Mouse (Mus musculus) left cerebral cortex, adult 2 months (tissue): ENCODE results near the gene Rnf168. TPM values are rescaled to one million over a fixed set of nuclear protein-coding genes. Genes with fewer than 3 reads are reported as not detected.
"Not testable (repeated sequence)": the region's sequence is repeated elsewhere in the genome, so short reads cannot be mapped to it uniquely, and the experiment has no call there.

Experiments used
- DNase-seq, 2 experiments: peaks; one replicate each; pipeline ENCODE4 v3.0.0; 2021 to 2022; ENCODE audit warnings: low spot score in 2 of 2, mixed read lengths in 1 of 2; ENCODE audit errors: extremely low spot score in 1 of 2
- H3K27ac ChIP-seq: fragments of 200-600 bp; 2 replicates; pipeline ENCODE4 v1.8.1; 2022
- H3K4me3 ChIP-seq: fragments of 200-600 bp; 2 replicates; pipeline ENCODE4 v1.8.1; 2022
- CTCF ChIP-seq: fragments of 200-600 bp; IDR thresholded peaks from 2 replicates; pipeline ENCODE4 v1.8.1; 2022; ENCODE audit warnings: antibody characterized with exemption, mild to moderate bottlenecking, moderate library complexity
- intact Hi-C: fragments of 180-260 bp; cut with DNase I; formaldehyde crosslinking; loops from one replicate; pipeline ENCODE4 v1.15.1; 2025
- total RNA-seq, 2 experiments: library from RNA; stranded (reverse); gene quantifications; 2 replicates each; pipeline ENCODE4 v1.2.3; 2021

The Rnf168 gene
- total RNA-seq, 2 experiments from 2014 or later = 25.3 to 27.8 TPM

GRCm38 (mm10) chr16:32275041-32275440, 2.2 kb upstream of the Rnf168 start:
- no peak for TF ChIP-seq CTCF
- no peak overlapping the region for H3K27ac ChIP-seq
- no peak for DNase-seq
- intact Hi-C loops = loop anchor here (5.0 kb wide), 2 partner anchors 57 to 163 kb away; partner anchors contain the start of gene Ubxn7
- H3K4me3 ChIP-seq = no peak overlapping the region

DNA sequence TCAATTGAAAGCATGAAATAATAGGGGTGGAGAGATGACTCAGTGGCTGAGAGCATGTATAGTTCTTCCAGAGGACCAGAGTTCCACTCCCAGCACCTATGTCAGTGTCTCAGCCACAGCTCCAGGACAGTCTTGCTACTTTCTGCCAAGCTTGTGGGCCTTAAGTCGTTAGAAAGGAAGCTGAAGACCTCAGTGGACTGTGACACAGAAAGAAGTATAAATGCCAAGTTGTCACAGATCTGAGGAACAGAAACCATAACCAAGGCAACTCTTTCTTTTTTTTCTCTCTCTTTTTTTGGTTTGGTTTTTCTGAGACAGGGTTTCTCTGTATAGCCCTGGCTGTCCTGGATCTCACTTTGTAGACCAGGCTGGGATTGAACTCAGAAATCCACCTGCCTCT, 1.4 kb upstream of the Rnf168 start:
- no peak for TF ChIP-seq CTCF
- DNase-seq = no peak
- intact Hi-C loops = loop anchor here (2.0 to 5.0 kb wide), 3 partner anchors 29 to 164 kb away; partner anchors contain the start of genes Fbxo45, Ubxn7 and Wdr53
- Histone ChIP-seq H3K27ac (no peak overlapping the region), H3K4me3 (no peak overlapping the region)

DNA sequence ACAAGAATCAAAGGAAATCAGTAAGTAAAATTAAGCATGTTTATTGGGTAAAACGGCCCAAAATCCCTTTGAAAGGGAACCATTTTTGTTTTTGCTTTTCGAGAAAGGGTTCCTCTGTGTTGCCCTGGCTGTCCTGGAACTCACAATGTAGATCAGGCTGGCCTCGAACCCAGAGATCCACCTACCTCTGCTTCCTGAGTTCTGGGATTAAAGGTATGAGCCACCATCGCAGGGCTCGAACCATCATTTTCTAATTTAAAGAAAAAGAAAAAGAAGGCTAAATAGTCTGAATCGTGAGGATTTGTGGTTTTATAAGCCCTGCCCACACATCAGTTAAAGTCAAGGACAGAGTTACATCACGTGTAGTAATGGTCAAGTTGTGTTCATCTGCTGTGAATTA, 1.1 kb downstream of the Rnf168 start:
- intact Hi-C loops = loop anchor here (5.0 kb wide), 2 partner anchors 54 to 166 kb away; partner anchors contain the start of gene Ubxn7
- peak overlapping the region; percentile 97 for H3K27ac ChIP-seq
- H3K4me3 ChIP-seq = peak overlapping the region; percentile 92
- no peak for TF ChIP-seq CTCF
- DNase-seq = no peak

GRCm38 (mm10) chr16:32280211-32280610, 3.0 kb downstream of the Rnf168 start:
- DNase-seq = no peak
- no peak overlapping the region for H3K27ac ChIP-seq
- intact Hi-C loops = no loop called here
- TF ChIP-seq CTCF = no peak
- H3K4me3 ChIP-seq = peak overlapping the region; percentile 9; the same call in 1 of the 2 replicates

- intact Hi-C loops = no loop called here
- Histone ChIP-seq H3K27ac (no peak overlapping the region), H3K4me3 (no peak overlapping the region)
- no peak for DNase-seq
- no peak; the same call in 1 of the 2 replicates for TF ChIP-seq CTCF
These were observed 5.3 kb downstream of the Rnf168 start for GRCm38 (mm10) chr16:32282608-32283007.

DNA sequence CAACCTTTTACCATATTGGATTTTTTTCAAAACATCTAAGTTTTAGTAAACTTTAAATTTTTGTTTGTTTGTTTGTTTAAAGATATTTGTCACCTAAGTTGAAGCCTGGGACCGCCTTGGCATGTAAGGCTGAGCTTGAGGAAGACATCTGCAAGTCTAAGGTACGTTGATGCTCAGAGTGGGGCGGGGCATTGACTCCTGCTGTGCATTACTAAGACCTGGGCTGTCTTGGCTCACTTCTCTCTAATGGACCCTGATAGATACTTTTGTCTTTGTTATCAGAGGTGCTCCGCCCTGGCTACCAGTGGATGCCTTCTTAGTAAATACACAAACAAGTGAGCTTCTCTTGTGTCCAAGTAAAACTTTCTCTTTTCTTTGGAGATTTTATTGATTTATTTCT, 14.6 kb downstream of the Rnf168 start:
- intact Hi-C loops = no loop called here
- TF ChIP-seq CTCF = no peak
- Histone ChIP-seq H3K27ac (no peak overlapping the region), H3K4me3 (no peak overlapping the region)
- no peak for DNase-seq

- H3K27ac ChIP-seq, H3K4me3 ChIP-seq, intact Hi-C loops, DNase-seq: not testable (repeated sequence)
These were observed 22.4 kb downstream of the Rnf168 start for GRCm38 (mm10) chr16:32299617-32300016.

DNA sequence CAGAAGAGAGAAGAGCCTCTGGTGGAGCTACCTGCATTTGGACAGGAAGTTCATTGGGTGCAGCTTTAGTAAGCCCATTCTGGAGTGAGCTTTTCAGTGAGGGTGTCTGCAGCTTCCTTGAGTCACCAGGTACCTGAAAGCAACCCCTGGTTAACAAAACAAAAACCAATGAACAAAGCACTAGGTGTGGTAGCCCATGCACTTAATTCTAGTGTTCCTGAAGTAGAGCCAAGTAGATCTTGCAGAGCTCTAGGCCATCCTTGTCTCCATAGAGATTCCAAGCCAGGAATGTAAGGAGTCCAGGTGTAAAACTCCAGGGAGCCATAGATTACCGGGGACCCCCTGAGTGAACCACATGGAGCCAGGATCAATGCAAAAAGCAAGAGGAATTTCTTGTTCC, 25.8 kb downstream of the Rnf168 start:
- intact Hi-C loops = no loop called here
- no peak for TF ChIP-seq CTCF
- DNase-seq = no peak
- H3K27ac ChIP-seq = no peak overlapping the region
- no peak overlapping the region for H3K4me3 ChIP-seq

DNA sequence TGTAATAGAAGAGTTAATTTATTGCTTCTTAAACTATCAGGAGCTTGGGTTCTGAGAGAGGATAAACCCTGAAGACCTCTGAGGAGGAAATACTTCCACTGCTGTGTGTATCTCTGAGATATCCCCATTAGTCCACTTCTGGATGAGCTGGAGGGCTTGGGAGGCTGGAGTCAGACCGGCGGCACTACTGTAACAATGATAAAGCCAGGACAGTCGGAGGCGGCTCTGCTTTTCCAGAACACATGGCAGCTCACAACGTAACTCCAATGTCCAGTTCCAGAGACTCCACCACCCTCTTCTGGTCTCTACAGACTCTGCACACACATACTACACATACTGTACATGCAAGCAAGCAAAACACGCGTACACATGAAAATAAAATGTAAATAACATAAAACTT, 26.6 kb downstream of the Rnf168 start:
- intact Hi-C loops = no loop called here
- Histone ChIP-seq H3K4me3 (no peak overlapping the region), H3K27ac (no peak overlapping the region)
- DNase-seq = no peak
- no peak for TF ChIP-seq CTCF

- H3K4me3 ChIP-seq = no peak overlapping the region
- no peak overlapping the region for H3K27ac ChIP-seq
- intact Hi-C loops = no loop called here
- no peak for TF ChIP-seq CTCF
- no peak for DNase-seq
These were observed 34.7 kb downstream of the Rnf168 start for GRCm38 (mm10) chr16:32311970-32312369.

GRCm38 (mm10) chr16:32312386-32312785, 35.1 kb downstream of the Rnf168 start:
- TF ChIP-seq CTCF = no peak
- DNase-seq = no peak
- intact Hi-C loops = no loop called here
- no peak overlapping the region for H3K27ac ChIP-seq
- no peak overlapping the region for H3K4me3 ChIP-seq

- Histone ChIP-seq H3K4me3 (no peak overlapping the region), H3K27ac (no peak overlapping the region)
- no peak for DNase-seq
- intact Hi-C loops = no loop called here
- TF ChIP-seq CTCF = no peak
These were observed 35.6 kb downstream of the Rnf168 start for GRCm38 (mm10) chr16:32312859-32313258.

GRCm38 (mm10) chr16:32316601-32317000, 39.3 kb downstream of the Rnf168 start:
- no peak for DNase-seq
- intact Hi-C loops = no loop called here
- TF ChIP-seq CTCF = no peak
- H3K27ac ChIP-seq = no peak overlapping the region
- no peak overlapping the region for H3K4me3 ChIP-seq

- Histone ChIP-seq H3K4me3 (no peak overlapping the region), H3K27ac (no peak overlapping the region)
- no peak for DNase-seq
- no peak for TF ChIP-seq CTCF
- intact Hi-C loops = no loop called here
These were observed 46.7 kb downstream of the Rnf168 start for GRCm38 (mm10) chr16:32323953-32324352.
